Mouse (Mus musculus): Measurements from ENCODE around the gene Atp1b1.

Atp1b1 gene

DNA sequence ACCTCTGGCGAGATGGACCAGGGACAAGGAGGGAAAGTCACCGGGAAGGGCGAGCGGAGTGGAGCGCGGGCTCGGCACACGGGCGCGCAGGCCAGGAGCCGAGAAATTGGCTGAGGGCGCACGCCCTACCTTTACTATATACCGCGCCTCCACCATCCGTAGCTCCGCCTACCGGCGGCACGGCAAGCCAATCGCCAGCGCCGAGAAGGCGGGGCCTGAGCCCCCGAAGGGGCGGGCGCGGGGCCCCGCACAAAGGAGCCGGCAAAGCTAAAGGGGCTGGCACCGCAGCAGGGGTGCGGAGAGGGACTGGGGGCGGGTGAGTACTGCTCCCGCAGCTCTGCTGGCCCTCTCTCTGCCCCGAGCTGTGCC lies at the start of gene Atp1b1:
Gene Atp1b1 (minus strand): TSS at position 111 of the 369 bp plus-strand sequence.
- peak; percentile 54 for DNase-seq (ENCODE audit: low spot score)

DNA sequence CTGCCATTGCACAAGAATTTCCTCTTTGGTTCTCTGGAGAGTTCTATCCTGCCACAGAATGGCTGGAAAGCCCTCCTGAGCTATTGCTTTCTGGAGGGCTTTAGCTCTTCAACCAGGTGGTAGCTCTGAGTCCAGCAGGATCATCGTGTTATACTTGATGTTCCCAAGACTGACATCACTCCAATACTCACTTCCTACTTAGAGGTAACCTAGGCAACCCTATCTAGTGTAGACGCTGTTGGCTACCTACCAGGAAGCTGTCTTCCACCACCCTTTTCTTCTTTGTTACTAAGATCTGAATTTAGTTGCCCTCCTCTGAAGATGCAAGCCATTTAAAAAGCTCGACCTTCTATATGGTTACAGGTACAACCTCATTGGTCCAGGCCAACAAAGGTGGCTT lies 46.9 kb upstream of the Atp1b1 start:
- no peak for DNase-seq (ENCODE audit: low spot score)

DNA sequence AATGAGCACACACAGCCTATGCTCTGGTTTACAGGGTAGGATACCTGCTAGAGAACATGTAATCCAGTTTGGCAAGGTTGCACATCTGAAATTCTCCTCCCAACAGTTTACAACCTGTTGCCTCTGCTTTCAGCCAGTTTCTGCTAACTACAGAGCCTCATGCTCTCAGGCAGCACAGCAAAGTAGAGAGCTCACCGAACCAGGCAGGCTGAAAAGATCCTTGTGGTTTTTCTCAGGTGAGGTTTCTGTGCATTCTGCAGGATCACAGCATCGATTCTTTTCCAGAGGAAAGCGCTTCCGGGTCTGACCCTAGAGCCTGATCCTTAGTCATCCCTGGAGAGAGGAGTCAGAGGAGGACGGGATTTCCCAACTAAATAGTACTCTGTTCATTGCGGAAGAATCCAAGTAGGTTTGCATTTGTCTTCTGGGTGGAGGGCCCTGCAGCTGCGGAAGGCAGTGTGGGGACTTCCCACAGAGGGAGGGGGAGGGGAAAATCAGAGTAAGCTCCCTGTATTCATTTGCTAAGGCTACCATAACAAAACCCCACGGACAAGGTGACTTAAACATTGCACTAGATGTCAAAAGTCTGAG lies 45.1 kb upstream of the Atp1b1 start:
- peak; percentile 7 for DNase-seq (ENCODE audit: low spot score)

DNA sequence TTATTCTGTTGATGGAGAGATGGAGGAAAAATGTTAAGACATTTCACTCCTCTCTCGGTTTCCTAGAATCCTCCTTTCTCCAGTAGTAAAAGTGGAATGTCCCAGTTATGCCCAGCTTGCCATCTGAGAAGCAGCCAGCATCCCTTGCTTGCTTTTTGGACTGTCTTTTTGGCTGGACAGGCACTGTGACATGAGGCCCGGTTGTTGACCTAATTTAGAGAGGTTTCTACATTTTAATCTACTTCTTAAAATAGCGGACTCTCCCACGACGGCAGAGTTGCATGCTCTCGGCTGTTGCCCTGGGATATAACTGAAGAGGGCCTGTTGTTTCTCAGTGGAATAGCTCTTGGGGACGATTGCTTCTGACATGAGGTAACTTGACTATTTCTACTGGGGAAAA lies 44.1 kb upstream of the Atp1b1 start:
- DNase-seq (ENCODE audit: low spot score): no peak

DNA sequence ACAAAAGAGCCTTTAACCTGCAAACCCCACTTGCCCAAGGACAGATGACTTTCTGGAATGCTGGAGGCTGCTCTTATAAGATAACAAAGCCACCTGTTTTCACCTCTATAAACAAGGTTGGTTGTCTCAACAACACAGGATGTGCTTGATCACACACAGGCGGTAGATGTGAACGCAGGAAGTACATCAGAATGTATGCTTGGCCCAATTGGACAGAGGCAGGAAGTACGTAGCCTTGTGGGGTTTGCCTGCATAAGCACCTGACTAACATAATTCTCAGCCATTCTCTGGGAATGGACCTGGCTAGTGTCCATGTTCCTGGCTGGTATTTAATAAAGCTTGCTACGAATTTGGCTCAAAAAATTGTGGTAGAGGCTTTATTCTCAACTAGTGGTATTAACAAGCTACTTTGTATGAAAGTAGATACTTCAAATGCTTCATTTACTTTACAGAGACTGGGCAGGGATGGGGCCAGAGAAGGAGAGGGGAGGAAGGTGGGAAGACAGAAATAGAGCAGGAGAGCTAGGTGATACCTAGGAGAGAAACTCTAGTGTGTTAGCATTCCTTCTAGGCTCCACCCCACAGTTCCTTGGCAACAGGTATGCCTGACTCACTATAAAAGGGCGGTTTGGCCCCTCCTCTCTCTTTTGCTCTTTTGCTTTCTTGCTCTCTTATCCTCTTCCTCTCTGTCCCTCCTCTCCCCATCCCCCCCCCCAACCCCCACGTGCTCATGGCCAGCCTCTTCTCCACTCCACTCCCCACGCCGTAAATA lies 36.8 kb upstream of the Atp1b1 start:
- DNase-seq (ENCODE audit: low spot score): no peak

DNA sequence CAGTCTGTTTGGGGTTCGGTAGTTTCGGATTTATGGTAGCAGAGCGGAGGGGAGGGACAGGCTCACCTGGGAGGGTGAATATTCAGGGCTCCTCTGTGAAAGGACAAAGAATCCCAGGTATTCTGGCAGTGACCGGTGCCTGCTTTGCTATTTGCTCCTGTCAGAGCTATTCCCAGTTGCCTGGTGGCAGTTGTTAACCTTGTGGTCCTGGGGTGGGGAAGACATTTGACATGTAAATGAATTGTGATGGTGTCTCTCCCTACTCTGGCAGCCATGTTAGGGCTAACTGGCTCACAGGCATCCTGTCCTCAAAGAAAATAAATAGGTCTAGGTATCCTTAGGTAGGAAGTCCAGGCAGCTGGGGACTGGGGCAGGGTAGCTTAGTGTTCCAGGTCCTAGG lies 36.1 kb upstream of the Atp1b1 start:
- no peak for DNase-seq (ENCODE audit: low spot score)

DNA sequence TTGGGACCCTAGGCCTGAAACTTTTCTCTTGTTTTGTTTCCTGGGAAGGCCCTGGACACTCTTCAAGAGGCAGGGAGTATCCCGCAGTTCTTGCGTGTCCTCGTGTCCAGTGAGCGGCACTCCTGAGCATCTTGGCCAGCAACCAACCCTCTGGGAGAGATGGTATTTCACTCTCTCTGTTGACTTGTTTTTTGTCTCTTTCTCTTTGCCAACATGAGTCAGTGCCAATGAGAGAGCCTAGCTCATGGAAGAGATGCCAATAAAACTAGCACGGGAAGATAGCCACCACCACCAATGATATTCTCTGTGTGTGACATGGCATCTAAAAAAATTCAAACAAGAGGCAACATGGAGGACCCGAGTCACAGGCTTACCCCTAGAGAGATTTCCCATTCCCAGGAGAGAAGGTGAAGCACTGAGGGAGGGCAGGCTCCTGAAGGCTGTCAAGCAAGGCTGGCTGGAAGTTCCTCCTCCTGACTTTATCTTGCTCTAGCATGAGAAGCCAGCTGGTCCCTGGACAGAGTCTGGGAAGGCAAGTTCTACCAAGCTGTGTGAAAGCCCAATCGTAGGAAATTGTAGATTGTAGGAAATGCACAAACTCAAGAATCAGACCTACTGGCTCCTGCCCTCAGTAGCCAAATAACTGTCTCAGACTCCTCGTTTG lies 35.0 kb upstream of the Atp1b1 start:
- no peak for DNase-seq (ENCODE audit: low spot score)

DNA sequence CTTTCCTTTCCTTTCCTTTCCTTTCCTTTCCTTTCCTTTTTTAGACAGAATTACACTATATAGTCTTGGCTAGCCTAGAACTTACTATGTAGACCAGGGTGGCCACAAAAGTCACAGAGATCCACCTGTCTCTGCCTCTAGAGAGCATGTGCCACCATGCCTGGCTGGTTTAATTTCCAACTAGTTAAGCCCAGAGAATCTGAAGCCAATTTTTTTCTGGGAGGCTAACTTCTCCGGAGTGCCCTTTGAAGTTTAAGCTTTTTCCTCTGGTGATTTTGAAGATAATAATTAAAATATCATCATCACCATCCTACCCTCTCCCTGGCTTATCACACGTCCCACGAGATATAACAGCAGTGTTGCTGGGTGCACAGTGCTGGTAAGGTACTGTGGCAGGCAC lies 34.3 kb upstream of the Atp1b1 start:
- no peak for DNase-seq (ENCODE audit: low spot score)

DNA sequence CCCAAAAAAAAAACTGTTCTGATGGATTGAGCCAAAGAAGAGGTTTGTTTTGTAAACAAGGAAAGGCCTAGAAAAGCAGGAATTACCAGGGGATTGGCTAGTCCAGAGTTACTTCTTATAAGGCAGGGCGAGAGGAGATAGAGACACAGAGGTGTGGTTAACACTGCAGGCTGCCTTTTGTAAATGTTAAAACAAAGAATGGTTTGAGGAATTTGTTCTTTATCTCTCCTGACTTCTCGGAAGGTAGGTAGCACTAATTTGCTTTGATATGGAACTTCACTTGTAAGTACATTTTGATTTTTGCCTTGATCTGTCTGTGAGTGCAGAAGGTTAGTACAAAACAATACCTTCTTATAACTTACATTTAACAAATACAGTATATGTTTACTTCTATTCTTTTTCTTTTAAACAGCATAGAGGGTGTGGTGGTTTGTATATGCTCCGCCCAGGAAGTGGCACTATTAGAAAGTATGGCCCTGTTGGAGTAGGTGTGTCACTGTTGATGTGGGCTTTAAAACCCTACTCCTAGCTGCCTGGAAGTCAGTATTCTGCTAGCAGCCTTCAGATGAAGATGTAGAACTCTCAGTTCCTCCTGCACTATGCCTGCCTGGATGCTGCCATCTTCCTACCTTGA lies 31.9 kb upstream of the Atp1b1 start:
- no peak for DNase-seq (ENCODE audit: low spot score)

DNA sequence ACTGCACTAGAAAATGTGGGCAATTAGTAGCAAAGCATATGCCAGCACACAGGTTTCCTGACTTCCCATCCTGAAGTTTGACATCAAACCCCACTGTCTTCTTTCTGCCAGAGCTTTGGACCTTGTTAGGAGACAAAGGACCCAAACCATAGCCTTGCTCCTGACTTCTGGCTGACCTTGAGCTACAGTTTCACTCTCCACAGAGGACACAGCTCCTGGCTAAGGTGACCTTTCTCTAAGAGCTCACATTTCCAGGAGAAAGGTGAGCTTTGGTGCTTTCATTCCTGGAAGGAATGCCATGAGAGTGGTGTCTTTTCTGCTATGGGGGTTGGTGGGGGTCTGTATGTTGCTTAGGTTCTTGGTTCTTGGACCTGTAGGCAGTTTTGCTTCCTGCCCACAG lies 25.6 kb upstream of the Atp1b1 start:
- no peak for DNase-seq (ENCODE audit: low spot score)

DNA sequence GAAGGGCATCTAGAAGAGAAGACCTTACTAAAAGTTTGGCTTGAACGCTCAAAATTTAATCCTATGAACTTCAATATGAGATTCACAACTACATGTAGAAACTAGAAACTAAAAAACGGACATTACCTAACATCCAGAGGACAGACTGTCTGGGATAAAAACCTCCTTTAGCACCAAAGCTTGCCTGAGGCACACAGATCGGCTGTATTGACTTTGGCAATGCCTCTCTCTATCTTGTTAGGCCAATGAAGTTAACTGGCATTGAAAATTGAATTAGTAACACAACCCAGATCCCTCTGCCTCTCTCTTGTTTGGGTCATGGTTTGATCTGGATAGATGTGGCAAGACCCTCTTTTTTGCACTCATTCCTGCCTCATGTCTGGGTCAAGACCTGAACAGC lies 24.7 kb upstream of the Atp1b1 start:
- DNase-seq (ENCODE audit: low spot score): no peak

DNA sequence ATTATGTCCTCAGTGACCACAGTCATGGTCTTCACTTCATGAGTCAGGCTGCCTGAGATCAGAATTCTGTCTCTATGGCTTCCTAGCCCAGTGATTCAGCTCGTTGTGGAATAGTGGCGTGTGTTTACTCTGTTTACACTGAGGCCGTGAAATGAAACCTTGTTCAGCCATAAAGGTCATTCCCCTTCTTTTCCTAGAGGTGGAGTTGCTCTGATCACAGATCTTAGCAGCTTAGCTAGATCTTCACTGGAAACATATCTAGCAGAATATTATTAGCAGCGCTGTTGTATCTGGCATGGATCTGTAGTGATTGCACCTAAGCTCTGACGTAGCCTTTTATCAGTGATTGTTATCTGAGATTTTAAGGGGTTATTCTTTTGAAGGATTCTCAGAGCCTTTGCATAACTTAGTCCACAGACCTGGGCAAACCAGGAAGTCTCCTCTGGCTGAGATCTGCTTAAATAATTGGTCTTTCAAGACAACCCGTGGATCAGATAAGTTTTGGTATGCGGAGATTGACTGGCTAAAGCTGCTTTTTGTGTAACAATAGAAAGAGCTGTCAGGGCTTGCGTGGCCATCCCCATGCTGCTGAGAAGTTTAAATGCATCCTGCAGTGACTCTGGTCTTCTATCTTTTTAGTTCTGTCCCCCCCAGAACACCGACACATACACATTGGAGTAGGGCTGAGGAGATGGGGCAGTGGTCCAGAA lies 23.6 kb upstream of the Atp1b1 start:
- DNase-seq (ENCODE audit: low spot score): no peak

DNA sequence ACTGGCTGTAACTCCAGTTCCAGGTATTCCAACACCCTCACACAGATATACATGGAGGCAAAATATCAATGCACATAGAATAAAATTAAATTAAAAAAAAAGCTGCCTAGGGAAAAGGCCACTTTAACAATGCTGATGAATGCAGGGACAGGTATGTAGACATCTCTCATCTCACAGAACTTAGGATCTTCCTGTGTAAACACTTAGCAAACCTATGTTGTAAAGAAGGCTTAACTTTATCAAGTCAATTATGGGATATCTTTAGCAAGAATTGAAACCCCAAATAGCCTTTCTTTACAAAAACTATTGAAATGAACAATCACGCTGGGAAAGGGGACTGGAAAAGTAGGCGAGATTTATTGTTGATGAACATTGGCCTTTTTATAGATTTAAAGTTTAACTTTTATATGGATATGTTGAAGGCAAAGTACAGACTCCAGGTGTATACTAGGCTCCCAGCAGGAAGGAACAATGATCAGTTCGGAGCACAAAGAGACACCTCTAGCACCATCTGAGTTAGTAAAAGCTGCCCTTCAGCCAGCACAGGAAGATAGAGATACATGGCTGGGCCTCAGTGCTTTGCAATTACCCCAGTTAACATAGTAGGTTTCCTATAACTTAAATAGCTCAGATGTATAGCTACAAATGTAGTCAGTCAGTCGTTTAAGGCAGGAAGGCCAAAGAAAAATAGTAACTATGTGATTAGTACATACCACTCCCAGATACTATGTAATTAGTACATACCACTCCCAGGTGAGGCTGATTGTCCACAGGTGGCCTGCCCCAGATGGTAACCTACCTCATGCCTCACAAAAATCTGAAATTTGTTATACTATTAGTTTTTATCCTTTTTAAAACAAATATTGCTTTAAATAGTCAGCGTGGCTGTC lies 22.8 kb upstream of the Atp1b1 start:
- no peak for DNase-seq (ENCODE audit: low spot score)

DNA sequence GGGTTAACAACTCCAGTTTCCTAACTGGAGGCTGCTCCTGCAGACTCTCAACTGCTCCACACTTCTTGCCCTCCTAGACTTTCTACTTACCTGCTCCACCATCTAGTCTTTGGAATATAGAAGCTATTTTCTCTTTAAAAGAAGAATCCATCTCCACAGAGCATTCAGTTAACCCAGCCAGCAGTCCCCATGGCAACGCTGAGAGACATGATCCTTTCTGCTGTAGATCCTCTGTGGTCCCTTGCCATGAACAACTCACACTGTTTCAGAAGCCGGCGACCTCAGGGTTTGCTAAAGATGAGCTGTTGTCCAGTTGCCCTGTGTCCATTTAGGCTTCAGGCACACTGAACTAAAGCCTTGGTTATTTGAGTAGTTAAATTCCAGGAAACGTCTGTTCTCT lies 17.7 kb upstream of the Atp1b1 start:
- DNase-seq (ENCODE audit: low spot score): no peak

DNA sequence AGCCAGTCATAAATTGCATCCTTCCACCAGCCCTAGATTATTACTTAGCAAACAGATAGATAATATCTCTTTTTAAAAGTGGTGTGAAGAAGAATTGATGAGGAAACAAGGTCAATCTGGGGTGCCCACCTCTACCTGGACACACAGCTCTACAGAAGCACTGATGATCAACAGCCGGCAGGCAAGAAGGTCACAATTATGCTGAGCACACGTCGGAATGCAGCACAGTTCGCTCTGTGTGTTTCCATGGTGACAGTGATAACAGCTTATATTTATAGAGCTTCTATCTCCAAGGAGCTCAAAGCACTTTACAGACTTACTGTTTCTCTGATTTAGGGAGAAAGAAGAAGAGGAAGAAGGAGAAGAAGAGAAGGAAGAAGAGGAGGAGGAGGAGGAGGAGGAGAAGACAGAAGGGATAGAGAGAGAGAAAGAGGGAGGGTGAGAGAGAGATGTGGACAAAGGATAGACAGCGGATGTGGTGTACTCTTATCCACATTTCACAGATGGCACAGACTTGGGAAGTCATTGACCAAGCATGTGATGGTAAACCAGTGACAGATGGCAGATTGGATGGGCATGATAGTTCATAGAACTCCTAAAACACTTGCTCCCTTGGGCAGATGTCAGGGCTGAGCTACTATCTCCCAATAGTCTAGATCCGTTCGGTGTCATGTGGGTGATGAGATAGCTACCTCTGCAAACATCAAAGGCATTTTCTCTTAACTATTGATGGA lies 16.8 kb upstream of the Atp1b1 start:
- no peak for DNase-seq (ENCODE audit: low spot score)

DNA sequence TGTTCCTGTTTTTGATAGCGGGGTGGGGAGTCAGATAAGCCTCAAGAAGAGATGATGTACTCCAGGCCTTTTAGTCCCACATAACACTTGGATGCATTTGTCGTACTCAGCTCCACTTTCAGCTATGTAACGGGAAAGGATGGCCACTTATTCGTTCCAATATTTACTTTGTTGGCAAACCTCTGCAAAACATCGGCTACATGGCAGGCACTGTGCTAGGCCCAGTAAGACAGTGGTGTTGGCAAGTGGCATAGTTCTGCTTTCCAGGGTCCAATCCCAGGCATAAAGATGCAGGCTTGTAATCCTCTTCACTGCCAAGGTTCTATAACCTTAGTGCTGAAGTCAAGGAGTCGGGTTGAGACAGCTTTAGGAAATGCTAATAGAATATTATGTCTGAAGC lies 16.2 kb upstream of the Atp1b1 start:
- no peak for DNase-seq (ENCODE audit: low spot score)

DNA sequence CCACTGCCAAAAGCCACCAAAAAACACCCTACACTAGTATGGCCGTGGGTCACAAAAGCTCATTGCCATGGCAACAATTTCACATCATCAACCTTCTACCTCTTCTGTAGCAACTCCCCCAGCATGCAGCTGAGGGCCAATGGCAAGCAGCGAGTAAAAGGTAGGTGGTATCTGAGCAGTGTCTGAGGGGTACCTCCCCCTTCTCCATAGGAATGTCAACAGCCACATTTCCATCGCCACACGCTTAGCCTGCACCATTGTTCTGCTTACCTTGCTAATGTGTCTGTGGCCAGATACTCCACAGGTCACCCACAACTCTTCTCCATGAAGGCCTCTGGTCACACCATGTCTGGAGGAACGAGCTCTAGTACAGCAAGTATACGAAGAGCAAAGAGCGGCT lies 15.2 kb upstream of the Atp1b1 start:
- DNase-seq (ENCODE audit: low spot score): no peak

DNA sequence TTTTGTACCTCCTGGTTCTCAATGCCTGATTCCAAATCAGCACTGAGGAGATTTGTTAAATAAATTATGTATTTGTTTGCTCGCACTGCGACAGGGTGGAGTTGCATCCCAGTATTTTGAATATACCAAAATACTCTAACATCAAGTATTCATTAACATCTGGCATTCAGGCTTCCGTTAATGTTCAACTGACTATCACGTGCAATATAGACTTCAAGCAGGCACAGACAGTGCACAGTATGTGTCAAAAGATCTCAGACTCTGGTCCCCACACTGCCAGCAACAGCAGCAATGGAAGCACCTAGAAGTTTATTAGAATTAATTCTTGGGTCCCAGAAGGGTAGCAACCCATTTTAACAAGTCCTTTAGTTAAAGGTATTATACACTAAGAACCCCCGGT lies 13.5 kb upstream of the Atp1b1 start:
- DNase-seq (ENCODE audit: low spot score): no peak

DNA sequence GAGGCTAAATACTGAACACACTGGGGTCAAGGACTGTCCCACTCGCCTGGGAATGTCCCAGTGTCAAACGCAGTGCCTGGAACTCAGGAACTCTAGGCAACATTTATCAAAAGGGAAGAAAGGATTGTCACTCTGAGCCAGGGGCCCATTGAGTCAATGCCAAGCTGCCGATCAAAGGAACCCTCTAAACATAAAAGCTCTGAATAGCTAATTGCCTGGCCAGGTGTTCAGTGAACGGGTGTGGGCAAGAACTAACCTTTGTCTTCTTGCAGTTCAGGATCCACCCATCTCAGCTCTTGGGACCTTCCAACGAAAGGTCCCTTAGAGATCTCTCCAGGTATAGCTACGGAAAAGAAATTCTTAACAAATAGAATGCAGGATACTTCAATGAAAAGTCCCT lies 12.8 kb upstream of the Atp1b1 start:
- no peak for DNase-seq (ENCODE audit: low spot score)

DNA sequence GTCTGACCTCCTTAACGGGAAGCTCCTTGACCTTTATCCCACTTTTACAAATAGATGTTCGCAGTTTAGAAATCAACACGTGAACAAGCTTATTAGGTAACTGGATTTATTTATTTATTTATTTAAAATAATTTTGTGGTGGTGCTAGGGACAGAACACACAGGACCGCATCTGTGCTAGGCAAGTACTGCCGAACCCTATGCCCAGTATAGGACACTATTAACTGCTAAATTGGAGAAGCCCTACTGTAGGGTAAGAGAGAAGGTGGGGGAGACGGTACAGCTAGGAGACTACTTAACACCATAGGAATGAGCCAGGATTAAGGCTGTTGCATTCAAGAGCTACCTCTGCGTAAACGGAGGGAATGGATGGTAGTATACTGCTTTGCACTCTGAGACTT lies 10.2 kb upstream of the Atp1b1 start:
- no peak for DNase-seq (ENCODE audit: low spot score)

DNA sequence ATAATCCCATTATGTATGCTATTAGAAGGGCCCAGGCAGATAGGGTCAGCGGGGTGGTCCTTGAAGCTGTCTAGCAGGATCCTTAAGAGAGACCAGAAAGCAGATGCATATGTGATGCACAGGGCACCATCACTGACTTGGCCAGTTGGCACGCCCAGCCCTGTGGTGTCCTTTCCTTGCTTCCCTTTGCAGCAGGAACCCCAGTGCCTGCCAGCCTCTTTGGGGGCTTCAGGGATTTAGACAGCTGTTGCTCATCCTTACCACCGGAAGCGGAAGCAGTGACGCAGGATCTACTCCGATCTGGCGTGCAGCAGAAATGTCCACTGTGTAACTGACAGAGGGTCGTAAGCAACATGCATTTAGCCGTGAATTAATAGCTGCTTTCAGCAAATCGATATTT lies 9.3 kb upstream of the Atp1b1 start:
- DNase-seq (ENCODE audit: low spot score): no peak
